Mouse (Mus musculus) left cerebral cortex, adult 11 months (tissue): ENCODE measurements around the gene Asb9.
A peak's percentile ranks its signal among the peaks of the same experiment; 100 is the strongest.

ENCODE experiments used
- DNase-seq: peaks from one replicate; pipeline ENCODE4 v3.0.0; 2022; ENCODE audit warnings: low spot score

The Asb9 gene

GRCm38 (mm10) chrX:164505709-164506498, at the start of gene Asb9:
Gene Asb9 (plus strand): TSS chrX:164506327.
- DNase-seq: no peak

GRCm38 (mm10) chrX:164459205-164459878, 46.8 kb upstream of the Asb9 start:
- no peak for DNase-seq

GRCm38 (mm10) chrX:164502258-164502657, 3.9 kb upstream of the Asb9 start:
- no peak for DNase-seq

- no peak for DNase-seq
Measured at GRCm38 (mm10) chrX:164507068-164507467, 941 bp downstream of the Asb9 start.

GRCm38 (mm10) chrX:164508728-164509127, 2.6 kb downstream of the Asb9 start:
- DNase-seq: no peak

GRCm38 (mm10) chrX:164522138-164522537, 16.0 kb downstream of the Asb9 start:
- no peak for DNase-seq

GRCm38 (mm10) chrX:164526566-164526965, 20.4 kb downstream of the Asb9 start:
- no peak for DNase-seq

GRCm38 (mm10) chrX:164541436-164542317, 35.5 kb downstream of the Asb9 start:
- DNase-seq: peak; percentile 7

GRCm38 (mm10) chrX:164570195-164570594, 64.1 kb downstream of the Asb9 start:
- no peak for DNase-seq

- DNase-seq: no peak
Measured at GRCm38 (mm10) chrX:164576967-164577366, 70.8 kb downstream of the Asb9 start.
